Comparison of ENCODE assay signal across 20 mouse cellular contexts in the genomic region with DNA sequence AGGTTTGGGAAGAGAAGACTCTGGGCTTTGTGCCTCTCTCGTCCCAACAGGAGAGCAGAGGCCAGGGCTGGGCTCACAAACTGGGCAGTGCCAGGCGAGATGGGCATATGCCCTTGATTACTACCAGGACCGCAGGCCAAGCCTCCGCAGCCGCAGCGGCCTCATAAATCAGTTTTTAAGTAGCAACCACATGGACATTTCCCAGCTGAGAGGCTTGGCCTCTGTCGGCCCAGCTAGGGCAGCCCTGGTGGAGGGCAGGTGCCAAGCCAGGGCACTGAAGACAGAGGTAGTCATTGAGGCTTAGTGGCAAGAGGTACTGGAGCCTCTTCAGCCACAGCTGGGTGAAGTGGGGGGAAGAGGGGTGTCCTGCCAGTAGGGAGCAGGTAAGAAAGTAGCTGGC. TPM values are rescaled to one million over a fixed set of nuclear protein-coding genes. Genes with fewer than 3 reads are reported as not detected.
"Had no signal": no experiment of that assay in that cellular context is flagged by ENCODE, and none has a peak within 500 bp of the region (broad histone marks: within the 10 kb centered on the region; RNA-seq: fewer than 3 reads in every experiment).

No protein-coding gene starts in this region.

- DNase-seq: kidney, adult 9 months; kidney, postnatal 36 days; lung, embryonic 14.5 days; lung, postnatal 10 days; lung, postnatal 4 days; retina, postnatal 1 day; thymus, adult 2 months; thymus, postnatal 25 days had no signal

- ATAC-seq: liver, embryonic 12.5 days; midbrain, embryonic 16.5 days had no signal

- H3K27ac ChIP-seq: kidney, postnatal 0 days; limb, embryonic 15.5 days; liver, embryonic 12.5 days; midbrain, embryonic 10.5 days; stomach, embryonic 15.5 days had no signal

- H3K4me2 ChIP-seq: limb, embryonic 15.5 days; liver, embryonic 12.5 days; lung, embryonic 14.5 days; stomach, embryonic 15.5 days had no signal

- H3K9ac ChIP-seq: limb, embryonic 15.5 days; liver, embryonic 12.5 days; lung, embryonic 14.5 days; stomach, embryonic 15.5 days had no signal

- H3K9me3 ChIP-seq: limb, embryonic 15.5 days; liver, embryonic 12.5 days; midbrain, embryonic 10.5 days; stomach, embryonic 15.5 days had no signal

- H3K36me3 ChIP-seq: limb, embryonic 15.5 days; liver, embryonic 12.5 days; midbrain, embryonic 10.5 days; stomach, embryonic 15.5 days had no signal

- H3K4me3 ChIP-seq: limb, embryonic 15.5 days; liver, embryonic 12.5 days; midbrain, embryonic 10.5 days; stomach, embryonic 15.5 days had no signal

RNA-seq across cellular contexts. Expression of a gene that starts 12.0 kb away (rescaled TPM):
- total RNA-seq: megakaryocyte, adult 5-6 weeks had no signal
- polyA plus RNA-seq: kidney, postnatal 0 days; limb, embryonic 11.5 days; limb, embryonic 15.5 days; liver, embryonic 12.5 days; liver, embryonic 16.5 days; lung, embryonic 14.5 days; spleen, adult 2 months; testis, adult 2 months; urinary bladder, adult 2 months had no signal

RNA-seq across cellular contexts. Expression of a gene that starts 30.7 kb away (rescaled TPM):
- total RNA-seq: megakaryocyte, adult 5-6 weeks had no signal
